Mouse (Mus musculus): ENCODE data around the gene Pnmal2.

- TF ChIP-seq MAFK (IDR thresholded peaks at IDR 0.05; ENCODE audit: borderline replicate concordance, low read depth, low read length) (no peak), MAX (IDR thresholded peaks at IDR 0.05; ENCODE audit: low read length) (no peak)
Observed at GRCm38 (mm10) chr7:16921881-16922335, 22.6 kb upstream of the Pnmal2 start.
